19 mouse cellular contexts compared by ENCODE assay signal in the genomic region with DNA sequence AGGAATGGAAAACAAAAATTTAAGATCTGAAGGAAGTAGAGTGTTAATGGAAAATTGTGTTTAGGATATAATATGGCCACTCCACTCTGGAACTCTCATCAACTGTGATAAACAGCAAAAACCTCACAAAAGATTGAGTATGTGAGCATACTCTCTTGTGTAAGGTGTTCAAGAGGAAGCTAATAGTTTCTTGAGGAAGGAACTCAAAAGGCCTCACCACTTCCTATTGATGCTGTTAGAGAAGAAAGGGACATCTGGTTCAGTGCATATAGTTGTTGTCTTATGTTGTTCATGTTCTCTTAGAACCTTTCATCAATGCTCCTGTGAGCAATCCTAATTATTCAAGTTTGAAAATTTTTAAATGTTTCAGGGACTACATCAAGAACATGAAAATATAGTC. TPM values are rescaled to one million over a fixed set of nuclear protein-coding genes. Genes with fewer than 3 reads are reported as not detected.
"Had no signal": no experiment of that assay in that cellular context is flagged by ENCODE, and none has a peak within 500 bp of the region (broad histone marks: within the 10 kb centered on the region; RNA-seq: fewer than 3 reads in every experiment).

No protein-coding gene starts in this region.

- H3K36me3 ChIP-seq: kidney, embryonic 15.5 days; limb, embryonic 15.5 days; liver, embryonic 12.5 days; midbrain, embryonic 13.5 days had no signal

- H3K4me2 ChIP-seq: kidney, embryonic 15.5 days; limb, embryonic 15.5 days; liver, embryonic 12.5 days; lung, embryonic 14.5 days; midbrain, embryonic 13.5 days had no signal

- H3K9ac ChIP-seq: kidney, embryonic 15.5 days; limb, embryonic 15.5 days; liver, embryonic 12.5 days; lung, embryonic 14.5 days; midbrain, embryonic 13.5 days had no signal

- DNase-seq: kidney, adult 18-20 months; kidney, postnatal 14 days; lung, embryonic 14.5 days; lung, postnatal 10 days; right cerebral cortex, adult 18-20 months; right cerebral cortex, postnatal 25 days; thymus, postnatal 4 days had no signal

- H3K27ac ChIP-seq: kidney, embryonic 15.5 days; left cerebral cortex, adult 2 months; limb, embryonic 15.5 days; liver, embryonic 12.5 days; macrophage; midbrain, embryonic 13.5 days; stomach, postnatal 0 days had no signal

- H3K9me3 ChIP-seq: kidney, embryonic 15.5 days; limb, embryonic 15.5 days; liver, embryonic 12.5 days; midbrain, embryonic 13.5 days had no signal

- ATAC-seq: liver, embryonic 12.5 days; midbrain, embryonic 13.5 days had no signal

- H3K4me1 ChIP-seq: kidney, embryonic 15.5 days; limb, embryonic 15.5 days; liver, embryonic 12.5 days; midbrain, embryonic 13.5 days had no signal

- H3K27me3 ChIP-seq: kidney, embryonic 15.5 days; limb, embryonic 15.5 days; liver, embryonic 12.5 days; midbrain, embryonic 13.5 days had no signal

- H3K4me3 ChIP-seq: kidney, embryonic 15.5 days; left cerebral cortex, adult 2 months; limb, embryonic 15.5 days; liver, embryonic 12.5 days; midbrain, embryonic 13.5 days had no signal

RNA-seq across cellular contexts. Expression of a gene that starts 21.0 kb away (rescaled TPM):
- total RNA-seq: layer of hippocampus, adult 8-10 months; layer of hippocampus, postnatal 14 days; left cerebral cortex, adult 2 months; left cerebral cortex, postnatal 14 days had no signal
- polyA plus RNA-seq: limb, embryonic 11.5 days; lung, embryonic 14.5 days; macrophage; midbrain, embryonic 13.5 days; neural tube, embryonic 14.5 days had no signal
